Mouse (Mus musculus) embryo, embryonic 9.5 days (tissue): ENCODE results near the gene Armh2.

Experiments used
- DNase-seq: peaks from one replicate; pipeline ENCODE4 v3.0.0-alpha.2; 2017; ENCODE audit errors: extremely low spot score

The Armh2 gene

DNA sequence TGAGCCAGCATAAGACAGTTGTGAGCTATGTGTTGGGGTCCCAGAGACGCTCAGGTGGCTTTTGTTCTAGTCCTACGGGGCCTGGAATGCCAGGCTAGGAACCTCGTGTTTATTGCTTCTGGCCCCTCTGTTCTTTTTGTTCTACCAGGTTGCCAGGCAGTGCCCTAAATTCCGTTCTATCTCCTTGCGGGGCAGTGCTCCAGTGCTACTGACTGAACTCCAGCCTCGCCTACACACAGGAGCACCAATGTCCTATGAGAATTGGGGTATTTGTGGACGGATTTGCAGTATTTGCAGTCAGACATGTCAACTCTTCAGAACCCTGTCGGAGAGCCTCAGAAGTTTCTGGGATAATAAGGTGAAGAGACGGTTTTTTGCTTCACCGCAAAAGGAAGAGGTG is at the start of gene Armh2:
Armh2 (plus strand) TSS at position 205 of the 400 bp plus-strand sequence.
- DNase-seq: no peak

DNA sequence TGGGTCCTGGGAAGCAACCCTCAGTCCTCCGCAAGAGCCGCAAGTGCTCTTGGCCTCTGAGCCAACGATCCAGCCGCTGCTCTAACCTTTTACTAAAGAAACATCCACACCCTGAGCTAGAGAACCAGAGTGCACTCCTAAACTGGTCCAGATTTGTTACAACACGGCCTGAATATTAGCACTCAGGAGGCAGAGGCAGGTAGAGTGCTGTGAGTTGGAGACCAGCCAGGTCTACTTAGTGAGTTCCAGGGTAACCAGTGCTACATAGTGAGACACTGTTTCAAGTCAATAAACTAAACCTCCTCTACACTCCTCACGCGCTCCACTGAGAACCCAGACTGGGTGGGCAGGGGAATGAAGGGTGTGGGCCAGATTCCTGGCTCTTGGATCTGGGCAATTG is 47.7 kb upstream of the Armh2 start:
- no peak for DNase-seq

DNA sequence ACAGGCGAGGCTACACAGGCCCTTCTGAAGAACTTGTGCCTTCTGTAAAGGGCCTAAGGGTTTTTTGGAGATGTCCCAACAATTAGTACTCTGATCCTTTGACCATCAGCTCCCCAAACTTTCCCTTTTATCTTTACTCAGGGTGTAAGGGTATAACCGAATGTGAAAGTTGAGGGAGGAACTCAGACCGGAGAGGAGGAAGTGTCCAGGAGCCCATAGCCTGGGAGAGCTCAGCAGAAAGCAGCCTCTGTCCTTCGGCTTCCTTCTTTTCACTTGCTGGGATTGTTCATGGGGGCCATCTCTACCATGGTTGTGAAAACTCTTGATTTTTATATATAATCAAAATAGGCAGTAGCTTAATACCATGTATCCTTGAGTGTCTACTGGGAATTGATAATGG is 42.3 kb upstream of the Armh2 start:
- no peak for DNase-seq

DNA sequence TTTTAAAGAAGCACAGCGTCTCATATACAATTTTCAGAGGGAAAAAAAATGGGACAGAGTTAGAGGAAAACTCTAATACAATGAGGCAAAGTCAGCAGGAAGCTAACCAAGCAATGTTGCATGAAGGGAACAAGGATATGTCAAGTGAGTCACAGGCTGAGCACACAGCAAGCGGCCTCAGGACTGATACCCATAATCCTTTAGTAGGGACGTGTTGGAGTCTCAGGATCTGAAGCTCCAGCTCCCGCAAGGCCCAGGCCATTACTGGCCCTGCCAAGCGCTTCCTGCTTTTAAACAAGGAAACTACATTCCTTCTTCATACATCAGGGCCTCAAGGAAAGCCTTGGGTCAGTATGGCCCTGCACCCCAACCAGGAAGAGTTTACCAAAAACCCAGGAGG is 38.9 kb upstream of the Armh2 start:
- DNase-seq: no peak

DNA sequence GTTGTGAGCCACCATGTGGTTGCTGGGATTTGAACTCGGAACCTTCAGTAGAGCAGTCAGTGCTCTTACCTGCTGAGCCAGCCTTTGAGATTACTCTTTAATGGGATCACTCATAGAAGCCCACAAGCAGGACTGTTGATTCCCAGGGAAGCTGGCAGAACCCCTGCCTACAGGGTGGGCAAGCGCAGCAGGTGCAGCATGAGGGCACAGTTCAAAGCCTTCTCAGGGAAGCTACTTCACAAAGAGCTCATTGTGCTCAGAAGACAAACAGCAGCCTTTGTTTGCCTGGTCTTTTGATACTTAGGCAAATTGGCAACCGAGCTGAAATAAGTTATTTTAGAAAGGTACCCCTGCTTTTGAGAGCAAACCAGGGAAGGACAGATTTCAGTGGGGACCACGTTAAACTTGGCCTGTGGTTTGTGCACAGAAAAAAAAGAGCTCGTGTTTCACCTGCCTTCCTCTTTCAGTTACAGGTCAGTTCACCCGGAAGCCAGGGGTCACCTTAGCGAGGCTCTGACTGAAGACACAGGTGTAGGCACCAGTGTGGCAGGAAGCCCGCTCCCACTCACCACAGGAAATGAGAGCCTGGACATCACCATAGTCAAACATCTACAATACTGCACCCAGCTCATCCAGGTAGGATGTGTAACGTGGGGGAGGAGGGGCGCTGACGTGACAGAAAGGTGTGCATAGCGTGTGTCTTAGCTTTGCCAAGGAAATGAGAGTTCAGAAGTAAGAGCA is 31.2 kb upstream of the Armh2 start:
- no peak for DNase-seq

DNA sequence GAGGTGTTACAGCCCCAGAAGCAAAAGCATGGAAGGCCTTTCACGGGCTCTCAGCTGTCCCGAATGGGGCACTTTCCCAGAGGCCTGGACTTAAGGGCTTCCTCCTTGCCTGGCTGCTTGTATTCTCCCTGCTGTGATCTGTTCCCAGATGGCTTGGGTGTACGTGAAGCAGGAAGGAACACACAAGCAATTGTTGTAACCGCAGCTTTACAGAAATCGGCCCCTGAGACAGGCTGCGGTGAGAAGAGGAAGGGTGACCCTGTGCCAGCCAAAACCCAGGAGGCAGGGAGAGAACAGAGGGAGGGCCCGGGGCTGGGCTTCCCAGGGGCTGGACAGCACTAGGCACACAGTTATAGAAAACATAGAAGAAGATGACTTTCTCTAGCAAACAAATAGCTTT is 30.1 kb upstream of the Armh2 start:
- DNase-seq: no peak

DNA sequence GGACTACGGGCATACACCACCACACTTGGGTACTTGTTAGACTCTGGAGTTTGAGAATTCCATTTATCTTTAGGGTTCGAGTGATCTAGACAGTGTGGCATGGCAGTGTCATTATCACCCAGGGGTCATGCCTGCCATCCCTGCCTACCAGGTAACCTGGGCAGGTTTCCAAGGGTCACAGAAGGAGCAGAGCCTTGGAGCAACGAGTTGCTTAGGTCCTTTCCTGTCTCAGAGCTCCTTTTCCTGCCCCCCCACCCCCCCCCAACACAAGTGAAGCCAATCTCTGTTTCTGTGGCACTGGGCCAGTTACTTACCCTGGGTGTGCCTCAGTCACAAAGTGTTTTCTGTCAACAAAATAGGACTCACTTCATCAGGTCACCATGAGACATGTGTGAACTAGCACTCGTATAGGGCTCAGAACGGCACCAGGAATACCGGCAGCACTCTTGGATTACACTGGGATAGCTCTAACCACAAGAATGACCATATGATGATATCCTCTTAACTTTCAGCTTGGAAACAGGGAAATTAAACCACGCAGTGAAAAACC is 28.4 kb upstream of the Armh2 start:
- DNase-seq: no peak

DNA sequence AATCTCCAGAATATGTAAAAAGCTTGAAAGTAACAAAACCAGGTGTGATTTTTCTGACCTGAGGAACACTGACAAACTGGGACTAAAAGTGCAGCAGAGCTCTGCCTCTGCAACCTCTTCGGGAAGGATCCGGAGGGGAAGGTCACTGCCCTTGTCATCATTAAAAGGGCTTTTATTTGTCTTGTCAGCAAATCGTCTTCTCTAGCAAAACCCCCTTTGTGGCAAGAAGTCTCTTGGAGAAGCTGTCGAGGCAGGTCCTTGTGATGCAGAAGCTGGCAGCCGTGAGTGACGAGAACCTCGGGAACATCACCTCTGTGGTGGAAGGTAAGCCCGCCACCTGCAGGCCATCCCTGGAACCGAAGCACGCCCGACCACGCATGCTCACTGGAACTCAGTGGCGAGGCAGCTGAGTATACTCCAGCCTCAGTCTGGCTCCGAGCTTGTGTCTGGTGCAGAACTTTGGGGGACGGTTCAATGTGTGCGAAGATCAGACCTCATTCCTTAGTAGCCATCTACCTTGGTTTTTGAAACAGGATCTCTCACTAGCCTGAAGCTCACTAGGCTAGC is 27.5 kb upstream of the Armh2 start:
- DNase-seq: peak; percentile 85

DNA sequence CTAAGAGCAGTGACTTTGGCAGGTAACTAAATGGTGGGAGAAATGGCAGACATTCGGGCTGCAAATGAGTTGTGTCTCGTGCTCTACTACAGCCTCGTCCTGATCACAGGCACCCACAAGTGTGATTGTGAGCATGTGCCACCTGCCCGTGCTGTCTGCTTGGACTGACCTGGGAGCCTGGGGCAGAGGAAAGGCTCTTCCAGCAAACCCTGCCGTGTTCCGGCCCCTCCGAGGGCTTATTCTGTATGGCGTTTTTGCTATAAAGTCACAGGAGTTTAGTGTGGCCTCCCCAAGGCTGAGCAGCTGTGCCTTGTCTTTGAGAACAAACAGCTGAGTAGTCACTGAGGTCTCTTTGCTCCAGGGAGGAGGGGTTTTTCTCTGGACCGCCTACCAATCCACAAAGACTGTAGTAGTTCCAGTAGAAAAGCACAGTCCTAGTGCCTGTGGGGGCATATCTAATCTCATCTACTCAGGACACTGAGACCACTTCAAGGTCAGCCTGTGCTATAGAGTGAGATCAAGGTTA is 26.6 kb upstream of the Armh2 start:
- no peak for DNase-seq

DNA sequence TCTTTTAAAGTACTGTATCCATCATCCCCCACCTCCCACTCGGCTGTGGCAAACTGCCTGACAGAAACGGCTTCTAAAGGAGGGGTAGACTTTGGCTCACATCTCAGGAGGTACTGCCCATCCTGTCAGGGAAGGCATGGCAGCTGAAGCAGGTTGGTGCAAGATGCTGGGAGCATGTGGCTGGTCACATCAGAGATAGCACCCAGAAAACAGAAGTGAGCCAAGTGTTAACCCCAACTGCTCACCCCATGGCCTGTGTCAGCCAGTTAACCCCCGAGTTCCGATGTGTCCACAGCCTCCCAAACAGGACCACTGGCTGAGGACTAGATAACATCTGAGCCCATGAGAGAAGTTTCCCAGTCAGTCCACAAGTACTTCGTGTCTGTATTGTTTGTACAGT is 25.4 kb upstream of the Armh2 start:
- DNase-seq: no peak

DNA sequence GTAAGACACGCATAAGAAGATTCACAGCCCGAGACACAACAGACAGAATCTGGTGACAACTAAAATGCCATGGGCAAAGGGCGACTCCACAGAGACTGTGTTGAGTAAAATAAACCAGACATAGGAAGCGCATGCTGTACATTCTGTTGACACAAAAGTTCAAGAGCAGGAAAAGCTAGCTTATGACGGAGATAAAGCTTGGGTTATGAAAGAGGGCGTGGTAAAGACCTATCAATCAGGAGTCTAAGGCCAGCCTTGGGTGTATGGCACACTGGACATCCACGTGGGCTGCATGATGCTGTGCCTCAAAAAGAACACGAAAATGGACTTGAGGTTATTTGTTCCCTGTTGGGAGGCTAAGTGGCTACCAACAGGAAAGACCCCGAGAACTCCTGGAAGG is 24.6 kb upstream of the Armh2 start:
- DNase-seq: no peak

DNA sequence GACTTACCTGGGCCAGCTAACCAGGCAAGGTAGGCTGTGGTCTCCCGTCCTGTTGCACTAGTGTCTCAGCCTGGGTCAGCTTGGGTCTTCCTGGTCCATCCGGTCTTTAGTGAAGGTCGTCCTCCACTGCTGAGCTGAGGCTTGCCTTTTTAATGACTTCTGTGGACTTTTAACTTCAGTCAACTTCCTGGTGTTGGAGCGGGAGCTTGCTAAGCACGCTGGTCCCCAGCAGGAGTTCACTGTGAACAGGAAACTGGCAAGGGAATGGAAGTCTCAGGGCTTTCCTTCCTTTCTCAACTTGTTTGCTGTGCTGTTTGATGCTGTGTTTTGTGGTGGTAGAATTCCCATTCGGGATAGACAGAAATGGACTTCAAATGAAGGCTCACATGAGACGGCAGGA is 23.4 kb upstream of the Armh2 start:
- no peak for DNase-seq

DNA sequence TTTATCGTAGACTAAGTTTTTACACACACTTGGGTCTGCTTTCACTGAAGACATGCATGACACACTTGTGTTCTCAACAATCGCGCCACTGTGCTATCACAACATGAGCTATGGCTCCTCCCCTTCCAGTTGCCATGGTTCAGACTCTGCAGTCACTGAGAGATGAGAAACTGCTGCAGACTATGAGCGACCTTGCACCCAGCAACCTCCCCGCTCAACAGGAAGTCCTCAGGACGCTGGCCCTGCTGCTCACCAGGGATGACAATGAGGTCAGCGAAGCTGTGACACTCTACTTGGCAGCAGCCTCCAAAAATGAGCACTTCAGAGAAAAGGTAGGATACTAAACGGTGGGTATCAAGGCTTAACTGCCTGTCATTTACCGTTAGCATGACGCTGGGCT is 19.5 kb upstream of the Armh2 start:
- no peak for DNase-seq

DNA sequence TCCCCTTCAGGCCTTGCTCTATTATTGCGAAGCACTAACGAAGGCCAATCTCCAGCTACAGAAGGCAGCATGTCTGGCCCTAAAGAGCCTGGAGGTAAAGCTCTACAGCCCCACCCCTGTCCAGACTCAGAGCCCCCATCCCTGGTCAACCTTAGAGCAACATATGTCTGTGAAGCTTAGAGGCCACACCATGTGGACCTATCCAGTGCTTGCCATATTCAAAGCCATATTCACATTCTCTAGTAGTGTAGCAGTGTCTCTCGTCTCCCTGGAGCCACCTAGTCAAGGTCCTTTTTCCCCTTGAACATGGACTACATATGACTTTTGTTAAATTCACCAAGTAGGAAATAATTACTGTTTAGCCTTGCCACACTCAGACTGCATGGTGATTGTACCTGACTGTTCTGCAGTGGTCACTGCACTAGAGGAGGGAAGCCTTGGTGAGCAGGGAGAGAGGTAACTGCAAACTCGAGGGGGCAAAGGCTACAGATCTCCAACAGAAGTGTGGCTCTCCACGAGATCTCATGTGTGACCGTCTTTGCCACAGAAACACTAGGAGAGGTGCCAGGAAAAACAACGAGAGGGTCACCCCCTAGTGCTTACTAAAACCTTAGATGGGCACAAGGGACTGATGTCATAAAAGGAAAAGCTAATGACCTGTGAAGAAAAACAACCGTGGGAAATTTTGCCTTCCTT is 17.2 kb upstream of the Armh2 start:
- DNase-seq: no peak

DNA sequence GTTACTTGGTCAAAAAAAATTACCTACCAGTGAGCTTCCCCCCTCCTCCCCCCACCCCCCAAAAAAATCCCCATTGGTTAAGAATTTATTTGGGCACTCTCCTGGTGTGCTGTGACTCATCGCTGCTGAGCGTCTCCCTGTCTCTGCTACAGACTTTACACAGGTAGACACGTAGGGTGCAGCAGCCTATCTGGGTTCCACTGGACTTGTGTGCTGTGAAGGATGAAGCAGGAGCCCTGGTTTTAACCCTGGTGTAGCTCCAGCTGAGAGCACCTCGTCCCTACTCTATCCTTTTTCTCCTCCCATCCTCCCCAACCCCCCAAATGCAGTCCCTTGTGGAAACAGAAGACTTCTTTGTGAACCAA is 16.7 kb upstream of the Armh2 start:
- DNase-seq: no peak

DNA sequence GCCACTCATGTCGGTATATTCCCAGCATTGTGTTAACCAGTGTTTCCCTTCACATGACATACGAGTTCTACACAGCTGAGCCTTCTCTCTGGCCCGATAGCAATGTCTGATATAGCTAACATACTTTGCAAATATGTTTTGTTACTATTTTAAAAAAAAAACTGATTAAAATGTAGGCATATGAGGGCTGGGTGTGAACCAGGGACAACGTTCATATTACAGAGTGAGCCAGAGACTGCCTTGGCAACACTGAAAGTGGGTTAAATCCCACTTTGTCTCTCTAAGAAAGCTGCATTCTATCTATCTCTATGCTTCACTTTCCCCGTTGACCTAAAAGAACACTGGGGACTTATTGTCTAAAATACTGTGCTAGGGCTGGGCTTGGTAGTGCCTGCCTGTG is 11.9 kb upstream of the Armh2 start:
- no peak for DNase-seq

DNA sequence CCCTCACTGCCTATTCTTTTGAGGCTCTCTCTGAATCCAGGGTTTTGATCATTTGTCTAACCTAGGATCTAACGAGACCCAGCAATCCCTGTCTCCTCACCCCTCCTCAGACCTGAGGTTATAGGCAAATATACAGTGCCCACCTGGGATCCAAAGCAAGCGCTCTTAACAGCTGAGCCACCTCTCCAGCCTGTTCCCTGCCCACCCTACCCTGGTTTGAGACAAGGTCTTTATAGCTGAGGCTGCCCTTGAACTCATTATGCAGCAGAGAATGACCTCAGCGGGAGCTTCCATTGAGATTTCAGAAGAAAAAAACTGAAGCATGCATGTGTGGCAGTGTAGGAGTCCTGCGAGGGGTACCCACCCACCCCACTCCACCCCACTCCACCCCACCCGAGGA is 6.5 kb upstream of the Armh2 start:
- no peak for DNase-seq

DNA sequence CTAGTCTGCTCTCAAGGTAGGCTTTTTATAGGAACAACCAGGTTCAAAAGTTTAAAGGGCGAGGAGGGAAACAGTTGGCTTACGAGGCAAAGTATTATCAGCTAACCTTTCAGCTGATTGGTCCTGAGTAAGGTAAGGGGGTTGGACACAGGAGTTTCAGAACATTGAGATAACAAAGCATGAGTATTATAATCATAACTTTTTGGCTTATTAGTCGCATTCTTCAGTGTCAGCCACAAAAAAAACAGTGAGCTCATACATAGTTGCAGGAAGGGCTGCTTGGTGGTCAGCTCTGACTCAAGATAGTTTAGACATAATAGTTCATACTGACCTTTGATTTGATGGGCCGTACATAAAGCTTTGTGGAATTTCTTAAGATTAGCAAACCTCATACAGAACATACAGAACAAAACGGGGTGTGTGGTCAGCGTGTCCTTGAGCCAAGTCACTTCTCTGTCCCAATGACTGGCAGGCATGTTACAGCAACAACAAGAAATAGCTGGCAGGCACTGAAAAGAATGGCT is 5.4 kb upstream of the Armh2 start:
- no peak for DNase-seq

DNA sequence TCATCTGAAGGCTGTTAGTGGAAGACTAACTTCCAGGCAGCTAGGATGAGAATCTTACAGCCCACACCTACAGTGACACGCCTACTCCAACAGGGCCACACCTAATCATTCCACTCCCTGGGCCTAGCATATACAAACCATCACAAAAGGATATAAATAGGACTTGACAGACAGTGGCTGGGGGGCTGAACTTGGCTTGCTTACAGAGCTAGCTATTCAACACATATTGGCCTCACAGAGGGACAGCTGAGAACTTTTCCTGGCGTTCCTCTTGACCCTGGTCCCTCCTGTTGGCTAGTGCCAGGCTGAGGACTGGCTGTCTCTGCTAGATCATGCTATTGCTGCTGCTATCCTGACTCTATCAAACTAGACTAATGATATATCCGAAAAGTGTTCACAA is 6.8 kb downstream of the Armh2 start:
- DNase-seq: no peak

DNA sequence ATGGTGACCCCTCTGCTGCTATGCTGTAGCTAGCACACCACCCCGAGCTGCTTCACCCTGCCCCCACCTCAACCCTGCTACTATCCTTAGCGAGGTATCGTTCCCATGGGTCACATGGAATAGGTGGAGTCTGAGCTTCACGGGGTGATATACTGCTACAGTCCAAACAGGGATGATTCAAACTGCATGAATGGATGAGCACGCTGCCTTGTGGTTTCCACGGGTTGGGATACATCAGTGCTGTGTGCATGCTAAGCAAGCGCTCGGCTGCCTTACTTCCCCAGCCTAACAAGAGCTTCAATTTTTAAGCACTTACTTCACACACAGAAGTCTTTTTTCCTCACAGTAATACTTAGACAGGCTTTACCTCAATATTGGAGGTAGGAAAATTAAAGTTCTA is 9.8 kb downstream of the Armh2 start:
- DNase-seq: no peak

DNA sequence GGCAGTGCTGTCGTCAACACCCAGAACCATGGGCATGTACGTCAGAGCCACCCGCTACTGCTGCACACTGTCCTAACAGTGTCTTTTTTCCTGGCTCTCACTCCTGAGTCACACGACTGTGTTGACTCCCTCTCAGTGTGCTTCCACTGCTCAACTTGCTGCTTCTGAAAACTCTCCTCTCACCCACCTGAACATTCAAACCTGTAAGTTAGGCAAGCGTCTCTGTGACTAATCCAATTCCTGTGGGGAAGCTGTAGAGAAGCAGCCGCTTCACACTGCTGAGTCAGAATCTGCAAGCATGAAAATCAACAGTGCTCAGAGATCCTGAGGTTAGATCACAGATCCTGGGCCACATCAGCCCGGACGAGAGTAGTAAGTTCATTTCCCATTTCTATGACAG is 10.4 kb downstream of the Armh2 start:
- DNase-seq: no peak

DNA sequence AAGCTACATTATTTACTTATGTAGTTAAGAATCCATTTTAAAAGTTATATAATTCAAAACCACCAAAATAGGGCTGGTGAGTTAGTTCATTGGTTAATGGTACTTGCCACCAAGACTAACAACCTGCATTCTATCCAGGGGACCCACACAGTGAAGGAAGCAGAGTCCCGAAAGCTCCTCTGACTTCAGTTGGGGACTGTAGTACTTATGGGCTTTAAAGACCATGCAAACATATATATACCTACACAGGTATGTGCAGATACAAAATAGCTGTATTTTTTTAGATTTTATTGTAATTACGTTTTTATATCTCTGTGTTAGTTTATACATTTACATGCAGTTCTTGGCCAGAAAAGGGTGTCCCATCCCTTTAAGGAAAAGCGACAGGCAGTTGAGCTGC is 15.7 kb downstream of the Armh2 start:
- no peak for DNase-seq
